Mouse (Mus musculus) megakaryocyte progenitor cell, adult 5-6 weeks (primary cell): Measurements from ENCODE around the gene Ppfia4. TPM values are rescaled to one million over a fixed set of nuclear protein-coding genes. Genes with fewer than 3 reads are reported as not detected.
"Not testable (repeated sequence)": the region's sequence is repeated elsewhere in the genome, so short reads cannot be mapped to it uniquely, and the experiment has no call there.

Experiments
- ATAC-seq: replicated peaks from 2 replicates; pipeline ENCODE4 v1.8.0; 2016; ENCODE audit warnings: mild to moderate bottlenecking, moderate TSS enrichment, inconsistent platforms; ENCODE audit not compliant: poor library complexity
- total RNA-seq, 2 experiments: library from RNA; stranded (forward) in 1 of 2; stranded (reverse) in 1 of 2; fragments of 157-497, 149-512 nt in 1 of 2; fragments of 200-1000 nt in 1 of 2; gene quantifications; 2 replicates each; pipeline versions ENCODE4 v1.2.3 to v1.2.4; 2015 to 2017

The Ppfia4 gene
- total RNA-seq, 2 experiments from 2014 or later = 3.1 to 6.5 TPM

GRCm38 (mm10) chr1:134274483-134274920 is 58.2 kb downstream of the Ppfia4 start:
- ATAC-seq = no peak

- no peak for ATAC-seq
Observed at GRCm38 (mm10) chr1:134273493-134274395, 59.0 kb downstream of the Ppfia4 start.

- ATAC-seq = no peak
Observed at GRCm38 (mm10) chr1:134272754-134273250, 59.9 kb downstream of the Ppfia4 start.

- no peak for ATAC-seq
Observed at GRCm38 (mm10) chr1:134270026-134270425, 62.7 kb downstream of the Ppfia4 start.

GRCm38 (mm10) chr1:134265797-134266196 is 66.9 kb downstream of the Ppfia4 start:
- no peak for ATAC-seq

GRCm38 (mm10) chr1:134264341-134264740 is 68.4 kb downstream of the Ppfia4 start:
- no peak for ATAC-seq

- not testable (repeated sequence) for ATAC-seq
Observed at GRCm38 (mm10) chr1:134249681-134250080, 83.0 kb downstream of the Ppfia4 start.

Other genes starting within 250 kb of the Ppfia4 start
- 1.3 and 2.3 TPM in 2 replicates for gene Chit1, start 221.7 kb downstream of the Ppfia4 start, total RNA-seq (2015)
- 0.74 and 1.8 TPM in 2 replicates for gene Chit1, start 221.7 kb downstream of the Ppfia4 start, total RNA-seq (2017)
- 9.3 and 21.2 TPM in 2 replicates for gene Chil1, start 150.8 kb downstream of the Ppfia4 start, total RNA-seq (2015)
- 8.9 and 16.2 TPM in 2 replicates for gene Chil1, start 150.8 kb downstream of the Ppfia4 start, total RNA-seq (2017)
- 0.17 TPM in 1 of 2 replicates, not detected in the other for gene Mybph, start 139.5 kb downstream of the Ppfia4 start, total RNA-seq (2015)
- gene Mybph, start 139.5 kb downstream of the Ppfia4 start, total RNA-seq (2017) = not detected in 2 replicates
- gene Adora1, start 97.5 kb downstream of the Ppfia4 start, total RNA-seq (2015) = not detected in 2 replicates
- gene Adora1, start 97.5 kb downstream of the Ppfia4 start, total RNA-seq (2017) = not detected in 2 replicates
- not detected in 2 replicates for gene Myog, start 42.9 kb downstream of the Ppfia4 start, total RNA-seq (2015)
- not detected in 2 replicates for gene Myog, start 42.9 kb downstream of the Ppfia4 start, total RNA-seq (2017)
- 42.1 and 45.9 TPM in 2 replicates for gene Tmem183a, start 29.1 kb upstream of the Ppfia4 start, total RNA-seq (2015)
- gene Tmem183a, start 29.1 kb upstream of the Ppfia4 start, total RNA-seq (2017) = 43.3 and 71.6 TPM in 2 replicates
- not detected in 2 replicates for gene 4933406M09Rik, start 53.0 kb upstream of the Ppfia4 start, total RNA-seq (2015)
- gene 4933406M09Rik, start 53.0 kb upstream of the Ppfia4 start, total RNA-seq (2017) = not detected in 2 replicates
- gene Cyb5r1, start 72.6 kb upstream of the Ppfia4 start, total RNA-seq (2015) = 45.6 and 45.9 TPM in 2 replicates
- gene Cyb5r1, start 72.6 kb upstream of the Ppfia4 start, total RNA-seq (2017) = 22.2 and 25.3 TPM in 2 replicates
- gene Adipor1, start 82.5 kb upstream of the Ppfia4 start, total RNA-seq (2015) = 63.0 and 63.2 TPM in 2 replicates
- 43.2 and 44.2 TPM in 2 replicates for gene Adipor1, start 82.5 kb upstream of the Ppfia4 start, total RNA-seq (2017)
- gene Klhl12, start 122.6 kb upstream of the Ppfia4 start, total RNA-seq (2015) = 12.3 and 14.2 TPM in 2 replicates
- gene Klhl12, start 122.6 kb upstream of the Ppfia4 start, total RNA-seq (2017) = 11.7 and 21.7 TPM in 2 replicates
- 20.0 and 25.6 TPM in 2 replicates for gene Rabif, start 161.7 kb upstream of the Ppfia4 start, total RNA-seq (2015)
- gene Rabif, start 161.7 kb upstream of the Ppfia4 start, total RNA-seq (2017) = 15.4 and 15.5 TPM in 2 replicates
- 0.10 TPM in 1 of 2 replicates, not detected in the other for gene Mgat4e, start 216.8 kb upstream of the Ppfia4 start, total RNA-seq (2015)
- not detected in 2 replicates for gene Mgat4e, start 216.8 kb upstream of the Ppfia4 start, total RNA-seq (2017)
- 16.3 and 24.2 TPM in 2 replicates for gene Kdm5b, start 227.2 kb upstream of the Ppfia4 start, total RNA-seq (2015)
- 18.0 and 20.6 TPM in 2 replicates for gene Kdm5b, start 227.2 kb upstream of the Ppfia4 start, total RNA-seq (2017)